Mouse (Mus musculus) adrenal gland, adult 18-20 months (tissue): ENCODE measurements around the gene Ift81. TPM values are rescaled to one million over a fixed set of nuclear protein-coding genes. Genes with fewer than 3 reads are reported as not detected.
A peak's percentile ranks its signal among the peaks of the same experiment; 100 is the strongest.
"Not testable (repeated sequence)": the region's sequence is repeated elsewhere in the genome, so short reads cannot be mapped to it uniquely, and the experiment has no call there.

Source experiments
- DNase-seq, 2 experiments: peaks; one replicate each; pipeline ENCODE4 v3.0.0; 2021 to 2022; ENCODE audit warnings: low spot score in 2 of 2
- long read RNA-seq, 2 experiments: library from polyadenylated mRNA; stranded (forward); transcript quantifications; one replicate each; pipeline ENCODE4 v2.0.0; 2021
- total RNA-seq, 2 experiments: library from RNA; stranded (reverse); gene quantifications; 1 replicate in 1 of 2; 2 replicates in 1 of 2; pipeline ENCODE4 v1.2.3; 2021

The Ift81 gene
- 10 to 100 TPM; 10.9 to 18.3 TPM for total RNA-seq
- long read RNA-seq, experiment 1, transcript Ift81-201 (19 exons, 2,950 nt) = major isoform, 5 of 7 reads
- long read RNA-seq, experiment 1, partial matches to known transcripts = 0 of 7 reads
- long read RNA-seq, experiment 1, other reads (novel, unspliced or antisense) = 2 of 7 reads
- long read RNA-seq, experiment 2, transcript Ift81-201 (19 exons, 2,950 nt) = major isoform, 14 of 22 reads
- long read RNA-seq, experiment 2, partial matches to known transcripts = 1 of 22 reads
- long read RNA-seq, experiment 2, other reads (novel, unspliced or antisense) = 7 of 22 reads

DNA sequence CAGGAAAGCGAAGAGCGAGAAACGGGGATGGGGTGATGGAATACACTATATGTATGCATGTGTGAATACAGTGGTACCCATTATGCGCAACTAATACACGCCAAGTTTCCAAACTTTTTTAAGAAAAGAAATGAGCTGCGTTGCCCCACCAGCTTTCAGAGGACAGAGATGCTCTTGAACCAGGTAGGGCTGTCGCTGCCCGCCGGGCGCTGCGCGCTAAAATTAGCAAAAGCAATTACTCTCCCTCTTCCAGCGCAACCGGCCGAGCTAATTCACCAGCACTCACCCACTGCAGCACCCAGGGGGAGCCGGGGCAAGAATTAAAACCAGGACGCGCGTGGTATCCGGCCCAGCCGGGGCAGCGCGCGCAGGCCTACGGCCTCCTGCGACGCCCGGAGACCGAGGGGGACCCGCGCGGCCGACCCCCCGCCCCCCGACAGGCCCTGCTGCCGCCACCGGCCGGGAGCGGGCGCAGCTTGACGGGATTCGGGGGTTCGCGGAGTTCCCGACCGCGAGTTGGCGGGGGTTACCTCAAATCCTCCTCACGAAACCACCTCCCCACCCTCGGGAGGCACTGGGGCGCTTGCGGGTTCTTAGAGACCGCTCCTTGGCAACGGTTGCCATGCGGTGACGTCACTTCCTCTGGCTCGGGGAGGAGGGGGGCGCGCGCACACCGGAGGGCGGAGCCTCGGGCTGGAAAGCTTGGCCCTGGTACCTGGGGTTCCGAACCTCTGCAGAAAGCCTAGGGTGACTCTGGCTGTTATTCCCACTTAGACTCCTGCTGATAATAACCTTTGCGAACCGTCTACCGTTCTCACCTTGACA is at the start of gene Ift81:
Gene Ift81, minus strand, starts transcription at position 611 of the 825 bp plus-strand sequence.
- peak; percentile 95 to 96 for DNase-seq

GRCm38 (mm10) chr5:122662501-122662900 is 48.2 kb upstream of the Ift81 start:
- no peak for DNase-seq

DNA sequence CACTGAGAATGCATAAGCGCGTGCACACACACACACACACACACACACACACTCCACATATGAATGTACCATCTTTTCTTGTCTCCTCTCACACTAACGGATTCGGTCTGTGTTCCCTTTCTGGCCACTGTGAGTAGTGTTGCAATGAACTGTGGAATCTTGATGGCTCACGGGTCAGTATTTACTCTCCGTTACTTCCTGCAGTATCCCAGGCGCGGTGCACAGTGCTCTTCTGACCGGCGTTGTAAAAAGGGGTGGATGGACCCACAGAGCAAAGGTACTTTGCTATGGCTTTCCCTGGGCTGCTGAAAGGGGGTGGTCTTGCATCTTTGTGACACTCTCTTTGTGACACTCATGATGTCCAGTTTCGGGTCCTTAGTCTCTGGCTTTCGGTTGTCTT is 42.5 kb upstream of the Ift81 start:
- DNase-seq = no peak

- DNase-seq = no peak
These were observed 39.9 kb upstream of the Ift81 start for GRCm38 (mm10) chr5:122654268-122654573.

DNA sequence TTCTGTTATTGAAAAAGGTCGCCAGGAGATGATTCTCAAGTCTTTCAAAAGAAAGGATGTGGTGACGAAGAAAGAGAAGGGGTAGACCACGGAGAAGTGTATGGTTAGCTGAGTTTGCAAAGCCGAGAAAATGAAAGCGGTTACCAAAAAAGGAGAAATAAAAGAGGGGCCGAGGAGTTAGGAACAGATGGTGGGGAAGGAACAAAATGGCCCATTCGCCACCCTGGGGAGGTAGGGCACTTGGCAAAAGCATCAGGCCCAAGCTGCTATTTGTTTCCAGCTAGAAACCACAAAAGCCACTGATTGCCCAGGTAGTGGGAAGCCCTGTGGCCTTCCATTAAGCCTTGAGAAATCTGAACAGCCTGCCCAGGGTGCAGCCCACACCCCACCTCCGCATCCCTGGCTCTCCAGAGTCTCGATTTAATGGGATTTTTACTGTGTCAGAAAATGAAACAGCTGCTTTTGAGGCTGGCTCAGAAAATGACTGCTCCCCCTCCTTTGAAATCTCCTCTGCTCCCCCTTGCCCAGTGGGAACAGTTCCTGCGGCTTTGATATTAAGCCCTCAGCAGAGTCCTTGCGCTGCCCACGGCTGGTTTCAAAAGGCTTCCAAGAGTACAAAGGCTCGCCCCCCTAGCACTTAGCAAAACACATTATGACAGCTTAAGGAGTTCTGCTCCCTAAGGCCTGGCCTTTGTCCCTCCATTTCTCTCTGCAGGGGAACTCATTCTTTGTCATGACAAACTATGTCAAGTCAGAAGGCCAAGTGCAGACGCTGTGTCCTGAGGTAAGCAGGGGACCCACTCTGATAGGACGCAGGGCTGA is 39.3 kb upstream of the Ift81 start:
- no peak for DNase-seq

DNA sequence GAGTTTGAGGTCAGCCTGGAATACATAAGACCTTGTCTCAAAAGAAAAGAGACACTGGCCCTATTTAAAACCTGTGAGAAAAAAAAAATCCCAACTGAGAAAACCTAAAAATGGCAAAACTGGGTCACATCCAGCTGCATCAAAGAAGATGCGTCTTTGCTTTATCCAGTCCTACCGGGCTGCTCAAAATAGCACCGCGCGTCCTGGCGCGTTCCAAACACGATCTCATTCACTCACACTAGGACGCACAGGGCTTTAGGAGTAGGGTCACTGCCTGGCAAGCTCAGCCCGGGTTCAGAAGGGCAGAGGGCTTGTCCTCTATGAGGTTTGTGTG is 38.8 kb upstream of the Ift81 start:
- no peak for DNase-seq

DNA sequence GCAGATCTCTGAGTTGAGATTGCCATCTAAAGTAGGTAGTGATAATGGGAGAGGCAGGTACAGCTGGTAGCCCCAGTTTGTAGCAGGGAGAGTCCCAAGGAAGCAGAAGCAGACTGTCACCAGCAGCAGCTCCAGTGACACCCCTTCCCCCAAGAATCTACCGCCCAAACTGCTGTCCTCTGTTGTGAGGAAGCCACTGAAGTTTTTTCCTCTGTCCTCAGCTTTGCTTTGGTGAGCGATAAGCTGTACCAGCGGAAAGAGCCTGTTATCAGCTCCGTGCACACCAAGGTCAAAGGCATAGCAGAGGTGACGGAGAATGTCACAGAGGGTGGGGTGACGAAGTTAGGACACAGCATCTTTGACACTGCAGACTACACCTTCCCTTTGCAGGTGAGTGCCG is 38.2 kb upstream of the Ift81 start:
- no peak for DNase-seq

- DNase-seq = no peak
These were observed 35.8 kb upstream of the Ift81 start for GRCm38 (mm10) chr5:122650100-122650499.

DNA sequence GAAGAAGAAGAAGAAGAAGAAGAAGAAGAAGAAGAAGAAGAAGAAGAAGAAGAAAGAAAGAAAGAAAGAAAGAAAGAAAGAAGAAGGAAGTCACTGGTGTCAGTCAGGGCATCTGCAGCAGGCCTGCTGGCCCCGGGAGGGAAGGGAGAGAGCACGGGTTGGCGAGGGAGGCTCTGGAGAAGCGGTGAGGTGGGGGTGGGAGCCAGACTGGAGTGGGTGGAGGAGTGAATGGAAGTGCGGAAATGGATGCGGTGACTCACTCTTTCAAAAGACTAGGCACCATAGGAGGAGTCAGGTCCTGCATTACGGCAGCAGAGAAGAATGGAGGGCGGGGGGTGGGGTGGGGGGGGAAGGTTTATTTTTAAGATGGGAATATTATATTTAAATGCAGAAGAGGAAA is 34.9 kb upstream of the Ift81 start:
- DNase-seq = no peak

DNA sequence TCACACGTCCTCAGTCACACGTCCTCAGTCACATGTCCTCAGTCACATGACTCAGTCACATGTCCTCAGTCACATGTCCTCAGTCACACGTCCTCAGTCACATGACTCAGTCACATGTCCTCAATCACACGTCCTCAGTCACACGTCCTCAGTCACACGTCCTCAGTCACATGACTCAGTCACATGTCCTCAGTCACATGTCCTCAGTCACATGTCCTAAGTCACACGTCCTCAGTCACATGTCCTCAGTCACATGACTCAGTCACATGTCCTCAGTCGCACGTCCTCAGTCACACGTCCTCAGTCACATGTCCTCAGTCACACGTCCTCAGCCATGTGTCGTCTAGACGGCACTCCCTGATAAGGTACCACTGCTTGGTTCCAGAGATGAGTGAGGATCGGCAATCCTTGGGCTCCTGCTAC is 33.6 kb upstream of the Ift81 start:
- not testable (repeated sequence) for DNase-seq

DNA sequence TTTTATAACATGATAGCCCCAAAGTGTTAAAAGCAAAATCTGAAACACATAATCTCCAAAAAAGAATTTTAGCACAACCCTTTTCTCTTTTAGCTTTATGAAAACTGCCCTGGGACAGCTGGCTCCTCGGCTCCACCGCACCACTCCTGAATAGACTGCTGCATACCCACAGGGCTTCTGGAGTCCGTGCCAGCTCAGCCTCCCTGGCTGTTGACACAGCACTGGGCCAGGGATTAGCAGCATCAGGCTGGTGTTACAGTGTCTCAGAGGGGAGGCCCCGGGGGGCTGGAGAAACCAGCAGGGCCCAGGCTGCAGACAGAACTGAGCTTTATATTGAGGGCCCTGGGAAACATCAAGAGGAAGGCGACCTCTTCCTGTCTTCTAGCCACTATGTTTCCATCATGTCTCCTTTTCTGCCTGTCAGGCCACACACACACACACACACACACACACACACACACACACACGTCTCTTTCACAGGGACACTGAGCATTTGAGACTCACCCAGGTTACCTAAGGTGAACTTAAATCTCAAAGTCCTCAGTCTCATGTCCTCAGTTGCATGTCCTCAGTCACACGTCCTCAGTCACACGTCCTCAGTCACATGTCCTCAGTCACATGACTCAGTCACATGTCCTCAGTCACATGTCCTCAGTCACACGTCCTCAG is 33.1 kb upstream of the Ift81 start:
- DNase-seq = no peak

- no peak for DNase-seq
These were observed 31.7 kb upstream of the Ift81 start for GRCm38 (mm10) chr5:122646050-122646449.

DNA sequence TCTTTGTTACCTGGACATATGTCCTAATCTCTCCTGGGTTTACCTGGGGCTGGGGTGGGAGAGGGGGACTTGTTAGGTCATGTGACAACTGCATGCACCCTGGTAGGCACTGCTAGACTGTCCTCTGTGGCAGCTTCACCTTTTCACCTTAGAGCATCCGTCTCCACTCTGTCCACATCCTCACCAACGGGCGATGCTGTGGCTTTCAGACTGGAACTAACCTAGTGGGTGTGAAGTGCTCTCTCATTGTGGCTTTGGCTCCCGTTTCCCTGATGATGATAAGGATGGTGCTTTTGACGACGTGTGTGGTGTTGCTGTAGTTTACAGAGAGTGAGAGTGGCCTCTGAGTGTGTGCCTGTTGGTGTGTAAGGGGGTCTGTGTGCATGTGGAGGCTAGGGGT is 31.0 kb upstream of the Ift81 start:
- no peak for DNase-seq

DNA sequence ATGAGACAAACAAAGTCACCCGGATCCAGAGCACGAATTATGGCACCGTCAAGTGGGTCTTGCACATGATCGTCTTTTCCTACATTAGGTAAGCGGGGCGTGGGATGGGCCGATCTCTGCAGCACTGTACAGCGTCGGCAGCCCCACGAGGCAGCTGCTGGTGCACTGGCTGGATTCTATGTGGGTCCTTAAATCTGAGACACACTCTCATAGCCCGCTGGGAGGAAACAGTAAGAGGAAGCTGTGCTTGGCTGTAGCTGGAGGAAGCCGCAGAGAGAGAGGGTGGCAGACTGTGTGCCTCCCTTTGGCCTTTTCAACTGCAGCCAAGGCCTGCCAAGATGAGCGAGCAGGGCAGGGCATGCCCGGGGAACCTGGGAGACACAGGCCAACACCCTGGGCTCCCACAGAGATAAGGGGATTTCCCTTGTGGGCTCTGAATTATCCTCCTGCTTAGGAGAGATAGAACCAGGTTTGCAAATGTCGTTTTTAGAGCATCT is 29.8 kb upstream of the Ift81 start:
- no peak for DNase-seq

- peak in 1 of 2 experiments; percentile 42 for DNase-seq
These were observed 29.4 kb upstream of the Ift81 start, which contains the start of gene P2rx7 for GRCm38 (mm10) chr5:122643701-122644100. Gene P2rx7 (plus strand): TSS chr5:122643911.

- DNase-seq = no peak
These were observed 25.7 kb upstream of the Ift81 start for GRCm38 (mm10) chr5:122639986-122640385.

- DNase-seq = no peak
These were observed 25.2 kb upstream of the Ift81 start for GRCm38 (mm10) chr5:122639517-122639916.

- no peak for DNase-seq
These were observed 24.0 kb upstream of the Ift81 start for GRCm38 (mm10) chr5:122638296-122638695.

- DNase-seq = no peak
These were observed 22.6 kb upstream of the Ift81 start for GRCm38 (mm10) chr5:122636958-122637357.

- DNase-seq = no peak
These were observed 22.0 kb upstream of the Ift81 start for GRCm38 (mm10) chr5:122636308-122636707.

DNA sequence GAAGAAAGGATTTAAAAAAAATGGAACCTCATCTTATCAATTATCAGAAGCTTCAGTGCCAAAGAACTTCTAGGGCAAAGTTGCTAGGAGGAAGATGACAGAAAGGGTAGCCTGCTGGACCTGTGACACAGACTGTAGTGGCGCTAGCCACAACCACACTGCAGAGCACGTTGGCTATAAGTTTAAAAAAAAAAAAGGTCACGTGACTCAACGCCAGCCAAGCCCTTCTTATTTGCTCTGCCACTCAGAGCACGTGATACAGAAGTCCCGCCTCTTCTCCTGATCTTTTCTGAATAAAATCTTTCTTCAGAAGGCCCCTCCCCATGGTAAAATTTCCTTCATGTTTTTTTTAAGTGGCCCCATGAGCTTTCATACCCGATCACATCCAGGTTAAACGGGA is 20.9 kb upstream of the Ift81 start:
- no peak for DNase-seq
